Mouse (Mus musculus) intestine, embryonic 14.5 days (tissue): ENCODE data around the gene Serinc5. TPM values are rescaled to one million over a fixed set of nuclear protein-coding genes. Genes with fewer than 3 reads are reported as not detected.

Experiments used
- ATAC-seq: fragments of 200-750 bp; cut with Nextera tagmentation; replicated peaks from 2 replicates; pipeline ENCODE4 v1.8.0; 2017; ENCODE audit warnings: low read depth, moderate number of reproducible peaks, moderate TSS enrichment, moderate library complexity; ENCODE audit not compliant: low FRiP score, low TSS enrichment
- DNase-seq: peaks from one replicate; pipeline ENCODE4 v3.0.0-alpha.2; 2018; ENCODE audit warnings: low spot score
- H3K27ac ChIP-seq: fragments of 300-500 bp; sonication (generic); 2 replicates; pipeline ENCODE4 v1.5.1; 2014; ENCODE audit warnings: low read depth, mild to moderate bottlenecking, control low read depth
- H3K27me3 ChIP-seq: fragments of 300-500 bp; sonication (generic); replicated peaks from 2 replicates; pipeline ENCODE4 v1.6.1; 2014; ENCODE audit warnings: low read length, control low read depth; ENCODE audit not compliant: control insufficient read depth, insufficient read depth
- H3K36me3 ChIP-seq: fragments of 300-500 bp; sonication (generic); 2 replicates; pipeline ENCODE4 v1.6.1; 2014; ENCODE audit warnings: low read length, control low read depth; ENCODE audit not compliant: control insufficient read depth, insufficient read depth
- H3K4me1 ChIP-seq: fragments of 300-500 bp; sonication (generic); replicated peaks from 2 replicates; pipeline ENCODE4 v1.6.1; 2014; ENCODE audit warnings: low read length, control low read depth, mixed read lengths; ENCODE audit not compliant: control insufficient read depth, insufficient read depth
- H3K4me2 ChIP-seq: fragments of 300-500 bp; sonication (generic); 2 replicates; pipeline ENCODE4 v1.6.1; 2014; ENCODE audit warnings: low read length
- H3K4me3 ChIP-seq: fragments of 300-500 bp; sonication (generic); 2 replicates; pipeline ENCODE4 v1.5.1; 2014; ENCODE audit warnings: low read depth, low read length, control low read depth, mixed read lengths
- H3K9ac ChIP-seq: fragments of 300-500 bp; sonication (generic); 2 replicates; pipeline ENCODE4 v1.6.1; 2014; ENCODE audit warnings: mild to moderate bottlenecking, low read length
- H3K9me3 ChIP-seq: fragments of 300-500 bp; sonication (generic); 2 replicates; pipeline ENCODE4 v1.6.1; 2016; ENCODE audit warnings: low read length, control low read depth; ENCODE audit not compliant: control insufficient read depth
- WGBS: fragments of 180-500 bp; shearing (Covaris S2); extraction: QIAGEN DNeasy Blood & Tissue Kit; methylation state at CpG from one replicate; pipeline ENCODE4 v1.1.7; 2014; 5-methylcytosine and 5-hydroxymethylcytosine counted together
- polyA plus RNA-seq: library from polyadenylated mRNA; unstranded; fragments of >200 nt; fragmentation: Nextera tagmentation; extraction: Ambion mirVana; gene quantifications from 2 replicates; pipeline ENCODE4 v1.2.1, GENCODE M21; 2014

The Serinc5 gene
- polyA plus RNA-seq, 1 experiment from 2014 or later: 24.9 TPM

DNA sequence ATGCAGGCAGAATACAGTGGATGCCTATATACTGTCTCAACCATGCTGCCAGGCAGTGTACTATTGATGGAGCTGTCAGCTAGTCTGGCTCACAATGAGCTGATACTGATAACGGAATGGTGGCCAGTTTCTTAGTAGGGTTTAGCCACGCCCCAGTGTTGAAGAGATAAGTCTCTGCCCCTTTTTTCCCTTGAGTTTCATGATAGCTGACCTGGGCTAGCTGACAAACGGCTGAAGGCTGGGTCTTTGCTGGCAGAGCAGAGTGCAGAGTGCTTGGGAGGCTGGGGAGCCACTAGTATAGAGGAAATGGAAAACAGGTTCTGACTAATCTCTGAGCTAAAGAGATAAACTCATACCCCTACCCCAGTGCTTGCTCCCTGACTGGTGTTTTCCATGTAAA lies 18.6 kb downstream of the Serinc5 start:
- Histone ChIP-seq H3K9me3 (no peaks in the 10 kb centered on the region), H3K4me3 (no peak overlapping the region), H3K4me1 (peaks cover 19% of the 10 kb centered on the region), H3K27ac (no peak overlapping the region), H3K27me3 (no peaks in the 10 kb centered on the region), H3K9ac (no peak overlapping the region), H3K36me3 (peaks cover 15% of the 10 kb centered on the region), H3K4me2 (no peak overlapping the region)
- ATAC-seq: no peak
- 78% methylated on average over 3 of the region's 3 CpGs for WGBS
- DNase-seq: no peak

DNA sequence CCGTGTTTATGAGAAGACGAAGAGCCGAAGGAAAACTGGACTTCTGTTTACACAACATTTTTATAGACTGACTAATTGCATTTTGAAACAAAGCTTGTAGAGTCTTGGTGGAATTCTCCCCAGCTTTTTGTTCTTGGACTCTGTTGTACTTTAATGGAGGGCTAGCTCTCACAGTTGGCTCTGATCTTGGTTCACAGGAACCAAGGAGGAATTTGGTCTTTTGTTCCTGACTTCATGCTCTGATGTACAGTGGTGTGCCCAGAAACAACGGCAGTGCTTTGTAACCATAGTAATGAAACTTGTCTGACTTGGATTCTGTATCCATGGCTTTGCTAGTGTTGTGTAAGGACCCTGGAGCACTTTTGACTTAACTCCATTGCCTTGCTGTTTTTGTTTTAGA lies 20.6 kb downstream of the Serinc5 start:
- Histone ChIP-seq H3K9me3 (no peaks in the 10 kb centered on the region), H3K4me2 (no peak overlapping the region), H3K4me3 (no peak overlapping the region), H3K9ac (no peak overlapping the region), H3K36me3 (peaks cover 9% of the 10 kb centered on the region; the same call in 1 of the 2 replicates), H3K4me1 (peaks cover 36% of the 10 kb centered on the region), H3K27me3 (no peaks in the 10 kb centered on the region), H3K27ac (peak overlapping the region; percentile 8; the same call in 1 of the 2 replicates)
- 49% methylated on average over 4 of the region's 4 CpGs for WGBS
- DNase-seq: no peak
- no peak for ATAC-seq

DNA sequence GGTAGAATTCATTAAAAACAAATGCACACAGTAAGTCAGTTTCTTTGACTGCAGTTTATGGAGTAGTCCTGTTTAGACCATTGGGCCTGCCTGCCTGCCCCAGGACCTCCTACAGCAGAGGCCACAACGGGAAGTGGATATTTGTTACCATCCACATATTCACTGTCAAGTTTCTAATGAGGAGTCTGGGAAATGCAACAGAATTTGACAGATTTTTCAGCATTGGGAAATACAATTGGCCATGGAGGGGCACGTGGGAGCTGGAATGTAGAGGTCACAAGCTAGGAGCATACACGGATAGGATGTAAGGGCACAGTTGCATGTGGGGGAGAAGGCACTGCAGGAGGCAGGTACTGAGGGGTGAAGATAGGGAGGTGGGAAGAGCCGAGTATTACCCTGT lies 21.7 kb downstream of the Serinc5 start:
- DNase-seq (no peak), ATAC-seq (no peak)
- peaks cover 45% of the 10 kb centered on the region for H3K4me1 ChIP-seq
- H3K4me3 ChIP-seq: no peak overlapping the region
- H3K9me3 ChIP-seq: no peaks in the 10 kb centered on the region
- H3K36me3 ChIP-seq: no peaks in the 10 kb centered on the region
- no peak overlapping the region for H3K9ac ChIP-seq
- H3K4me2 ChIP-seq: no peak overlapping the region
- no peaks in the 10 kb centered on the region for H3K27me3 ChIP-seq
- 21% methylated on average over 4 of the region's 4 CpGs for WGBS
- no peak overlapping the region for H3K27ac ChIP-seq

DNA sequence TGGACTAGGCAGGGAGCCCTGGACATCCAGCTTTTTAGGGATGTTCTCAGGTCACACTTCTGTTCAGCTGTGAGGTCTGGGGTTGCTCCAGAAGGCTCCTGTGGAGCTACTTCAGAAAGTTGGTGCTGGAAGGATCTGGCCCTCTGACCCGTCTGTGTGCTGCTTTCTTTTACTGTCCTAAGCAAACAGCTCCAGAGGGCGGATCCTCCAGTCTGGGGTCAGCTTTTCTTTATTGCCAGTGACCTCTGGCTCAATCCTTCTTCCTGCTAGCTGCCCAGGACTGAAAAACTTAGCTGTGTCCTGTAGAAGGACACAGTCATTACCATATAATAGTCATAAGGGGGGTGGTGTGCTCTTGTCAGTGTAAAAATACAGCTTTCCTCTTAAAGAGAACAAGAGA lies 24.1 kb downstream of the Serinc5 start:
- Histone ChIP-seq H3K36me3 (no peaks in the 10 kb centered on the region), H3K9ac (no peak overlapping the region), H3K4me2 (no peak overlapping the region), H3K4me3 (no peak overlapping the region), H3K9me3 (no peaks in the 10 kb centered on the region), H3K27me3 (no peaks in the 10 kb centered on the region), H3K4me1 (peaks cover 62% of the 10 kb centered on the region), H3K27ac (no peak overlapping the region)
- ATAC-seq (no peak), DNase-seq (no peak)
- 42% methylated on average over 2 of the region's 2 CpGs for WGBS

DNA sequence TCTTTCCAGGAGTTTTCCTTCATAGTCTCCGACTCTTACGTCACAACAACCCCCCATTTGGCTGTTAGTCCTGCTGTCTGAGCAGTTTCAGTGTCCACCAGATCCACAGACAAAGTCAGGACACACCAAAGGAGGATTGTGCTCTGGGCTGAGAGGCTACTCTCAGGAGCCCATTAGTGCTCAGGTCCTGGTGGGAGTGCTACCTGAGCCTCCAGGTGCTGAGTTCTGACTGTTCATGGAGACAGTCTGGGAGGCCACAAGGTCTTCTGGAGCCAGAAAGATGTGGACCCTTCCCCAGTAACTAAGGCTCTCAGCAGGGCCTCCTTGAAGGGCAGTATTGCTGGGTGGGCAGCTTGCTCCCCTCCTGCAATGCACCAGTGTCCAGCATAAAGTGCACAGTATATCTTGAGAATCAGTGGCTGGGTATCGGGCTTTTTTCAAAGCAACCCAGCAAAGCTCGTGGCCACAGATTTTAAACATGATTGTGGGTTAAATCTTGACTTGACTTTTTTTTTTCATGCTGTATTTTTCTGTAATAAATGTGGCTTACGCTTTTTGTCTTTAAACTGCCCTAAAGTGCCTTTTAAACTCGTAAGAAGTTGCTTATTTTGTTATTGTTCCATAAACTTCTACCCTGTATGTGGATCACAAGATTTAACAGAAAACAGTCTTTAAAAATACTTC lies 25.5 kb downstream of the Serinc5 start:
- ATAC-seq (no peak), DNase-seq (no peak)
- no peak overlapping the region for H3K4me2 ChIP-seq
- H3K36me3 ChIP-seq: no peaks in the 10 kb centered on the region
- no peak overlapping the region for H3K4me3 ChIP-seq
- H3K4me1 ChIP-seq: peaks cover 58% of the 10 kb centered on the region
- H3K27ac ChIP-seq: peak overlapping the region; percentile 0; the same call in 1 of the 2 replicates
- no peaks in the 10 kb centered on the region for H3K27me3 ChIP-seq
- WGBS: 37% methylated on average over 6 of the region's 6 CpGs
- no peaks in the 10 kb centered on the region for H3K9me3 ChIP-seq
- no peak overlapping the region for H3K9ac ChIP-seq

DNA sequence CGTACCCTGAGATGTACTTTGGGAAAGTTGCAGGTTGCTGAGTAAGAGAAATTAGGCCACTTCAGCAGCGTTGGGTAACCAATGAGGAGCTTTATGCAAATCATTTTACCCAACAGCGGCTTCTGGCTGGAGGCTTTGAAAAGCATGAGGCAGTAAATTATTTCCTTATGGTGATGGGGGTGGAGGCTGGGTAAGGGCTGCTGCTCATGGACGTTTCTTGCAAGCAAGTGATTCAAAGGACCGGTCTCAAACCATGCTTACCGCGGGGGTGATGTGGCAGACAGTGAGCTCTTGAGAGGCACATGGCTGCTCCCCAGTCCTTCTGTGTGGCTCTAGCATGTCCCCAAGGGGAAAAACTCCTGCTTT lies 26.0 kb downstream of the Serinc5 start:
- no peaks in the 10 kb centered on the region for H3K36me3 ChIP-seq
- no peak overlapping the region for H3K9ac ChIP-seq
- no peaks in the 10 kb centered on the region for H3K9me3 ChIP-seq
- no peak overlapping the region for H3K4me3 ChIP-seq
- H3K27ac ChIP-seq: 0 out of 2 replicates have a peak overlapping the region, but pooled peaks have one; percentile 17
- under 1% methylated on average over 7 of the region's 7 CpGs for WGBS
- DNase-seq (peak; percentile 70), ATAC-seq (peak; percentile 63)
- peak overlapping the region; percentile 7; the same call in 1 of the 2 replicates for H3K4me2 ChIP-seq
- H3K27me3 ChIP-seq: no peaks in the 10 kb centered on the region
- H3K4me1 ChIP-seq: peaks cover 55% of the 10 kb centered on the region

DNA sequence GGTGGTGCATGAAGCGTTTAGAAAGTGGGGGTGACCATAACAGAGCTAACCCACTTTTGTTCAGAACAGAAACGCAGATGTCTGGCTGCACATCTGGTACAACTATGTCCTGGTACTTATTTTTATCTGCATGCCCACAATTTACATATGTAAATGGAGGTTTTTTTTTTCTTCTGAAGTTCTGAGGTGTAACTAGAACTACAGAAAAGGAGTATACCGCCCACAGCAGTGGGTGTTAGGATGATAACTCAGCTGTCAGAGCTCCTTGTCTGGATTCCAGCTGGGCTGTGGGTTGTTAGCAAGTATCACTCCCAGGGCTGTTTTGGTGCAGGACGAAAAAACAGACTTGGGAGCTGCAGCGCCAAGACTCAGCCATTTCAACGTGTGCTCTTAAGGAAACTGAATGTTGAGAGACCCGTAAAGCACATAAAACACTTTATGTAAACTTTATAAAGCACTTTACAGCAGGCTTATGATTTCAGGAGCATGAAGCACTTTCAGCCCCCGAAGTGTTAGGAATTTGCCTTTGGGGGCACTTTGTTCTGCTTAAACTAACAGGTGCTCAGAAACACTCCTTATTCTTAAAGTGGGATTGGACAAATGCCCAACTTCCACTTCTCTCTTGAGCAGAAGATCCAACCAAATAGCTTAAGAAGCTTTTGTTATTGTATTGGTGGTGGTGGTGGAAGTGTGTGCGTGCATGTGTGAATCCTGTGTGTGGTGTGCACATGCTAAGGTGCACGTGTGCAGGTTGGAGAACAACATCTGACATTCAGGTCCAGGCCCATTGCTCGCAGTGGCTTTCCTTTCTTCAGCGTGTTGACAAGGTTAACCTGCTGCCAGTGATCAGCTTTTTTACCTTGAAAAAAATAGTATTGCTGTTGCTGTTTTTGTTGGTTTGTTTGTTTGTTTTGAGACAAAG lies 28.5 kb downstream of the Serinc5 start:
- Histone ChIP-seq H3K27me3 (no peaks in the 10 kb centered on the region), H3K36me3 (no peaks in the 10 kb centered on the region), H3K4me3 (no peak overlapping the region), H3K4me1 (peaks cover 44% of the 10 kb centered on the region), H3K4me2 (no peak overlapping the region), H3K27ac (no peak overlapping the region), H3K9me3 (no peaks in the 10 kb centered on the region), H3K9ac (no peak overlapping the region)
- WGBS: 45% methylated on average over 12 of the region's 12 CpGs
- ATAC-seq (no peak), DNase-seq (no peak)

DNA sequence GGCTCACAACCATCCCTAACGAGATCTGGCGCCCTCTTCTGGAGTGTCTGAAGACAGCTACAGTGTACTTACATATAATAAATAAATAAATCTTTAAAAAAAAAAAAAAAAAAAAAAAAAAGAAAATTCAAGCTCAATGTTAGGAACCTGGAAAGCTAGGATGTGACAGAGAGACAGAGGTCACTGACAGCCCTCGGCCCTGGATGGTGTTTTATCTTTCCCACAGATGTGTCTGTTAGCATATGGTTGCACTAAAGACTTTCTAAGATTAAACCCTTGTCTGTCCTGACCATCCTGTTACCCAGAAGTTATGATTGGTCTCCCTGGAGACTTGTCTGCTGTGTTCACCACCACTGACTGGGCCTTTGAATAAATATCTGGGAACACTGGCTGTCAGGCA lies 33.3 kb downstream of the Serinc5 start:
- Histone ChIP-seq H3K4me1 (peaks cover 6% of the 10 kb centered on the region), H3K27ac (no peak overlapping the region), H3K4me2 (no peak overlapping the region), H3K36me3 (no peaks in the 10 kb centered on the region), H3K4me3 (no peak overlapping the region), H3K27me3 (no peaks in the 10 kb centered on the region), H3K9me3 (no peaks in the 10 kb centered on the region), H3K9ac (no peak overlapping the region)
- WGBS: 77% methylated on average over 3 of the region's 3 CpGs
- DNase-seq (no peak), ATAC-seq (no peak)
